ENCODE assay signal across 8 mouse cellular contexts in the genomic region with DNA sequence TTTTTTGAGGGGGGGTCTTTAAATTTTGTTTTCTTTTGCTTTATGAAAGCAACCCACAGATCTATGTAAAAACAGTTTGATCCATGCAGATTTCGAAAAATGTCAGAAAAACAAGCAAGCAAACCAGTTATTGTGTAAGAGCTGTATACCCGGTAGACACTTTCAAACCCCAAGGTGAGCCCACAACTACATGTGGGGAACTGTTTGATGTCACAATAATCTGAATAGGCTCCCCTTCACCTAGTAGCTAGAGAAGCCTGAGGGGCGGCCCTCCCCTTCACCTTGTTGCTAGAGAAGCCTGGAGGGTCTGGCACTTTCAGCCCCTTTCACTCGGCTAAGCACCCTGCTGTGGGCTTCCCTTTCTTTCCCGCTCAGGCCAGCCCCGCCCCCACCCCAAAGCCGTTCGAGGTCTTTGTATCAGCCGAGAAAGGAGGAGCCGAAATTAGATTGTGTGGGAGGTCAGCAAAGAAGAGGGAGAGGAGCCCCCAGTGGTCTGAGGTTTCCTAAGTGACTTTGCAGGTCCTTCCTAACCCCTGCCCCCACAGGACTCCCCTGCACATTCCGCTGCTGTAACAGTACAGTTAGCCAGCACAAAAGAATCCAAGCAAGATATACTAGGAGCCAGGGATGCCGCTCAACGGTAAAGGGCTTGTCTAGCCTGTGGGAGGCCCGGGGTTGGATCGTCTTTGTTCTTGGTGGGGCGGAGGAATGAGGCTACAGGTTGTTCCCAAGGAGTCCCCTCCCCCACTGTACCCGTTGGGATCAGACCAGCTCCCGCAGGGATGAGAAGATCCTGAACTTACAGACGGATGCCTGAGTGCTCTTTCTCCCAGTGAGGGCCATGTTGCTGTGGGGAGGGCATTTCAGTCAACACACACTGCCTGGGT.
A peak's percentile ranks its signal among the peaks of the same experiment; 100 is the strongest.
DNase-seq lines count a peak whose midpoint lies in the region; ATAC-seq lines count a peak whose summit lies in the region.

No protein-coding gene starts in this region.

- H3K27me3 ChIP-seq in heart, embryonic 11.5 days (ENCODE audit: control insufficient read depth, insufficient read depth, low read length), result no peaks in the 10 kb centered on the region
- no peaks in the 10 kb centered on the region; the same call in none of the 2 replicates for H3K27me3 ChIP-seq in embryonic facial prominence, embryonic 10.5 days (replicated peaks; ENCODE audit: low read depth, poor library complexity, severe bottlenecking)
- H3K27me3 ChIP-seq in hindbrain, embryonic 13.5 days, result 0 out of 2 replicates have a peak, but pooled peaks cover 3% of the 10 kb centered on the region

- H3K36me3 ChIP-seq in heart, embryonic 11.5 days (ENCODE audit: control insufficient read depth, insufficient read depth, low read length), result no peaks in the 10 kb centered on the region
- no peaks in the 10 kb centered on the region for H3K36me3 ChIP-seq in embryonic facial prominence, embryonic 10.5 days (replicated peaks)
- H3K36me3 ChIP-seq in hindbrain, embryonic 13.5 days, result no peaks in the 10 kb centered on the region

- H3K4me3 ChIP-seq in heart, embryonic 11.5 days (ENCODE audit: low read depth, low read length), result peak overlapping the region; percentile 34
- H3K4me3 ChIP-seq in embryonic facial prominence, embryonic 10.5 days, result peak overlapping the region; percentile 54
- H3K4me3 ChIP-seq in hindbrain, embryonic 13.5 days, result peak overlapping the region; percentile 34

- peak overlapping the region; percentile 62 for H3K27ac ChIP-seq in heart, embryonic 11.5 days (ENCODE audit: low read depth, low read length)
- H3K27ac ChIP-seq in embryonic facial prominence, embryonic 10.5 days (replicated peaks), result peak overlapping the region; percentile 95
- peak overlapping the region; percentile 50; the same call in 1 of the 2 replicates for H3K27ac ChIP-seq in hindbrain, embryonic 13.5 days

- 2% methylated on average over 18 of the region's 19 CpGs for WGBS in heart, embryonic 11.5 days (ENCODE audit: insufficient replicate concordance)
- 2% methylated on average over 19 of the region's 19 CpGs for WGBS in embryonic facial prominence, embryonic 10.5 days
- WGBS in hindbrain, embryonic 13.5 days, result under 1% methylated on average over 19 of the region's 19 CpGs

- ATAC-seq in heart, embryonic 11.5 days (replicated peaks; ENCODE audit: insufficient number of reproducible peaks, low FRiP score, low TSS enrichment), result peak; percentile 55
- ATAC-seq in hindbrain, embryonic 13.5 days (ENCODE audit: low FRiP score), result peak; percentile 57

- peak overlapping the region; percentile 60 for H3K4me2 ChIP-seq in heart, embryonic 11.5 days
- peak overlapping the region; percentile 58 for H3K4me2 ChIP-seq in hindbrain, embryonic 13.5 days

- peak overlapping the region; percentile 68 for H3K9ac ChIP-seq in heart, embryonic 11.5 days (ENCODE audit: low read depth, low read length)
- H3K9ac ChIP-seq in hindbrain, embryonic 13.5 days, result peak overlapping the region; percentile 56

- H3K9me3 ChIP-seq in heart, embryonic 11.5 days (replicated peaks; ENCODE audit: control insufficient read depth, low read length), result no peaks in the 10 kb centered on the region
- no peaks in the 10 kb centered on the region for H3K9me3 ChIP-seq in embryonic facial prominence, embryonic 10.5 days
- H3K9me3 ChIP-seq in hindbrain, embryonic 13.5 days, result no peaks in the 10 kb centered on the region

- H3K4me1 ChIP-seq in heart, embryonic 11.5 days (ENCODE audit: control insufficient read depth, insufficient read depth, low read length), result peaks cover 8% of the 10 kb centered on the region
- peaks cover 46% of the 10 kb centered on the region for H3K4me1 ChIP-seq in embryonic facial prominence, embryonic 10.5 days
- peaks cover 24% of the 10 kb centered on the region for H3K4me1 ChIP-seq in hindbrain, embryonic 13.5 days (replicated peaks)

- DNase-seq in heart, adult 18-20 months, result no peak
- DNase-seq in ES-CJ7 (ENCODE audit: low read depth, low spot score), result peak; percentile 99
- peak; percentile 87 for DNase-seq in embryonic facial prominence, embryonic 10.5 days (ENCODE audit: low spot score)
- peak; percentile 86 for DNase-seq in mesoderm, embryonic 11.5 days (ENCODE audit: low read depth, low spot score)
- DNase-seq in thymus, postnatal 25 days, result peak; percentile 22
- no peak for DNase-seq in right cerebral cortex, postnatal 14 days

Comparison
In these comparisons a context has a peak if more than half of its experiments do, and no peak if none do; other contexts are left out.
1. DNase-seq: peak in ES-CJ7 (single experiment), embryonic facial prominence, embryonic 10.5 days (single experiment), mesoderm, embryonic 11.5 days (single experiment) and thymus, postnatal 25 days (single experiment); none in heart, adult 18-20 months (0 of 2) and right cerebral cortex, postnatal 14 days (single experiment).
2. Peak in every context shown above with its lines, with median percentiles within 50 percentile points of each other: H3K27ac ChIP-seq and H3K4me3 ChIP-seq.